Mouse (Mus musculus) heart, adult 2 months (tissue): Measurements from ENCODE around the gene Clec18a.

Source experiments
- CTCF ChIP-seq: fragments of 200-600 bp; IDR thresholded peaks from 2 replicates; pipeline ENCODE4 v1.8.1; 2022; ENCODE audit warnings: antibody characterized with exemption, mild to moderate bottlenecking, moderate library complexity
- POLR2A ChIP-seq: fragments of 200-500 bp; IDR thresholded peaks from 2 replicates; pipeline ENCODE4 v1.6.1; 2011; ENCODE audit warnings: mild to moderate bottlenecking, low read depth, low read length, control low read depth; ENCODE audit not compliant: insufficient read depth

GRCm38 (mm10) chr8:111061688-111062071, 30.5 kb downstream of the Clec18a start:
- TF ChIP-seq CTCF: no peak
- TF ChIP-seq POLR2A: no peak
